Comparison of ENCODE assay signal across 22 mouse cellular contexts in genomic region chr10:19485537-19486135, GRCm38 (mm10).
DNase-seq lines count a peak whose midpoint lies in the region; ATAC-seq lines count a peak whose summit lies in the region.
"Had no signal": no experiment of that assay in that cellular context is flagged by ENCODE, and none has a peak within 500 bp of the region (broad histone marks: within the 10 kb centered on the region; RNA-seq: fewer than 3 reads in every experiment).

No protein-coding gene starts in this region.

- no peaks in the 10 kb centered on the region for H3K9me3 ChIP-seq in midbrain, embryonic 11.5 days (ENCODE audit: control insufficient read depth, low read length)
- H3K9me3 ChIP-seq in midbrain, embryonic 14.5 days (ENCODE audit: control insufficient read depth, low read length) = no peaks in the 10 kb centered on the region
- H3K9me3 ChIP-seq in forebrain, embryonic 15.5 days = no peaks in the 10 kb centered on the region
- H3K9me3 ChIP-seq: embryonic facial prominence, embryonic 15.5 days; midbrain, embryonic 15.5 days had no signal

- WGBS in midbrain, embryonic 11.5 days = 44% methylated on average over 15 of the region's 15 CpGs
- WGBS in midbrain, embryonic 14.5 days = 44% methylated on average over 15 of the region's 15 CpGs
- WGBS in forebrain, embryonic 15.5 days = 63% methylated on average over 15 of the region's 15 CpGs

- no peak overlapping the region for H3K4me3 ChIP-seq in midbrain, embryonic 11.5 days (ENCODE audit: low read depth, low read length)
- no peak overlapping the region for H3K4me3 ChIP-seq in midbrain, embryonic 14.5 days (replicated peaks; ENCODE audit: low read depth, low read length)
- no peak overlapping the region for H3K4me3 ChIP-seq in forebrain, embryonic 15.5 days
- H3K4me3 ChIP-seq: embryonic facial prominence, embryonic 15.5 days; left cerebral cortex, adult 2 months; midbrain, embryonic 15.5 days had no signal

- peaks cover 8% of the 10 kb centered on the region for H3K4me1 ChIP-seq in midbrain, embryonic 11.5 days (ENCODE audit: control insufficient read depth, insufficient read depth, low read length)
- no peaks in the 10 kb centered on the region for H3K4me1 ChIP-seq in midbrain, embryonic 14.5 days (ENCODE audit: control insufficient read depth, insufficient read depth, low read length)
- 0 out of 2 replicates have a peak, but pooled peaks cover 2% of the 10 kb centered on the region for H3K4me1 ChIP-seq in forebrain, embryonic 15.5 days
- H3K4me1 ChIP-seq: embryonic facial prominence, embryonic 15.5 days; midbrain, embryonic 15.5 days had no signal

- H3K27ac ChIP-seq in midbrain, embryonic 11.5 days (ENCODE audit: low read depth, low read length) = no peak overlapping the region
- H3K27ac ChIP-seq in midbrain, embryonic 14.5 days (replicated peaks; ENCODE audit: low read depth, low read length) = no peak overlapping the region
- H3K27ac ChIP-seq in forebrain, embryonic 15.5 days (replicated peaks) = no peak overlapping the region
- H3K27ac ChIP-seq: embryonic facial prominence, embryonic 15.5 days; left cerebral cortex, adult 2 months; midbrain, embryonic 15.5 days had no signal

- H3K4me2 ChIP-seq in midbrain, embryonic 11.5 days = 0 out of 2 replicates have a peak overlapping the region, but pooled peaks have one; percentile 9
- H3K4me2 ChIP-seq in midbrain, embryonic 14.5 days (ENCODE audit: low read length) = no peak overlapping the region
- H3K4me2 ChIP-seq in forebrain, embryonic 15.5 days (replicated peaks) = no peak overlapping the region
- H3K4me2 ChIP-seq: embryonic facial prominence, embryonic 15.5 days; heart, embryonic 11.5 days; midbrain, embryonic 15.5 days had no signal

- peaks cover 3% of the 10 kb centered on the region; the same call in 1 of the 2 replicates for H3K27me3 ChIP-seq in midbrain, embryonic 11.5 days (ENCODE audit: control insufficient read depth, insufficient read depth, low read length)
- no peaks in the 10 kb centered on the region for H3K27me3 ChIP-seq in midbrain, embryonic 14.5 days (ENCODE audit: control insufficient read depth, insufficient read depth, low read length)
- H3K27me3 ChIP-seq in forebrain, embryonic 15.5 days = peaks cover 2% of the 10 kb centered on the region; the same call in 1 of the 2 replicates
- H3K27me3 ChIP-seq: embryonic facial prominence, embryonic 15.5 days had no signal

- ATAC-seq in midbrain, embryonic 11.5 days (ENCODE audit: low FRiP score) = no peak
- no peak for ATAC-seq in midbrain, embryonic 14.5 days (ENCODE audit: low FRiP score, low TSS enrichment)
- no peak for ATAC-seq in forebrain, embryonic 15.5 days (replicated peaks)
- ATAC-seq: forebrain, postnatal 0 days; midbrain, embryonic 15.5 days had no signal

- no peak for DNase-seq in midbrain, embryonic 11.5 days (ENCODE audit: low spot score, missing footprints)
- no peak for DNase-seq in midbrain, embryonic 14.5 days
- DNase-seq in embryo, embryonic 11 days = peak; percentile 61
- DNase-seq in mesoderm, embryonic 11.5 days (ENCODE audit: low read depth, low spot score) = peak; percentile 66
- peak; percentile 40 for DNase-seq in retina, postnatal 1 day
- no peak for DNase-seq in gastrocnemius, adult 18-20 months (ENCODE audit: low spot score)
- DNase-seq: adrenal gland, adult 2 months; cerebellum, adult 8-10 months; forebrain, postnatal 0 days; kidney, adult 8-10 months; kidney, postnatal 14 days; left cerebral cortex, postnatal 4 days; liver; lung, adult 18-20 months; right cerebral cortex, postnatal 14 days; spleen, adult 18-20 months; thymus, adult 2 months had no signal

- no peak overlapping the region for H3K9ac ChIP-seq in midbrain, embryonic 11.5 days (ENCODE audit: low read length)
- H3K9ac ChIP-seq in midbrain, embryonic 14.5 days (replicated peaks; ENCODE audit: low read length) = no peak overlapping the region
- no peak overlapping the region for H3K9ac ChIP-seq in forebrain, embryonic 15.5 days (replicated peaks)
- H3K9ac ChIP-seq: embryonic facial prominence, embryonic 15.5 days; forebrain, postnatal 0 days; midbrain, embryonic 15.5 days had no signal

- H3K36me3 ChIP-seq in midbrain, embryonic 11.5 days (ENCODE audit: control insufficient read depth, insufficient read depth, low read length) = no peaks in the 10 kb centered on the region
- no peaks in the 10 kb centered on the region for H3K36me3 ChIP-seq in midbrain, embryonic 14.5 days (ENCODE audit: control insufficient read depth, insufficient read depth, low read length)
- H3K36me3 ChIP-seq in forebrain, embryonic 15.5 days = no peaks in the 10 kb centered on the region
- H3K36me3 ChIP-seq: embryonic facial prominence, embryonic 15.5 days; midbrain, embryonic 15.5 days had no signal

Comparison
In these comparisons a context has a peak if more than half of its experiments do, and no peak if none do; other contexts are left out.
1. DNase-seq: peak in embryo, embryonic 11 days (single experiment), mesoderm, embryonic 11.5 days (single experiment) and retina, postnatal 1 day (single experiment); none in midbrain, embryonic 11.5 days (single experiment), midbrain, embryonic 14.5 days (single experiment) and gastrocnemius, adult 18-20 months (single experiment).